Mouse (Mus musculus) spleen, adult 2 months (tissue): ENCODE data around the gene Pla2g1b.

ENCODE experiments used
- CTCF ChIP-seq: fragments of 200-500 bp; IDR thresholded peaks from 2 replicates; pipeline ENCODE4 v1.5.1; 2011; ENCODE audit warnings: mild to moderate bottlenecking, inconsistent platforms; ENCODE audit not compliant: insufficient read depth, insufficient read length, insufficient replicate concordance; ENCODE audit errors: extremely low read depth
- POLR2A ChIP-seq: fragments of 200-500 bp; IDR thresholded peaks from 2 replicates; pipeline ENCODE4 v1.6.1; 2011; ENCODE audit warnings: low read depth, low read length, inconsistent platforms

DNA sequence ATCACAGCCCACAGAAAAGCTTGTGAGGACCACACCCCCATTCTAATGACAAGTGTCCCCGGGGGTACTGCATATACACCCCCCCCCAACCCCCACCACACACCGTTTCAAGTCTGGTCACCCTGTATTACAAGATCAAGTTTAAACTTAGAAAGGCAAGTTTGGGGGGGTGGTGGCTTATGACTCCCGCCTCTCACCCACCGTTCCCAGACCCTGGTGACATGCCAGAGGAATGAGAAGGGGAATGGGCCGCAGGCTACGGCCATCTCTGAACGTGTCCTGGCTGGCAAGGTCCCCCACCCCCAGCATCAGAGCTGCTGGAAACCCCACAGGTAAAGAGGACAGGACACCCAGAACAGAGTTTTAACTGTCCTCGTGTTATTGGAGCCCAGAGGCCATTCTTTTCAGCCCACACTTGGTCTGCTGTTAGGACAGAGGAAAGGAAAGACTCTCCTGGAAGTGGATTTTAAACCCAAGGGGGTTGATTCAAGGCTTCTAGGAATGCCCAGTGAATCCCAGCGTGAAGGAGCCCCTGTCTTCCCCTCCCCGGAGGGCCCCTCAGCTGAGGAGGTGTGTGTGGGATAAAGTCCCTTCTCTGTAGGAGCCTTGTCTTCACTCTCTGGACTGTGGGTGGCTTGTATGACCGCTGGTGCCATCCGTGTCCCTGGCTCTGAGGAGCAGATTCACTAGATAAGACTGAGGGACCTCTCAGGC lies 41.4 kb downstream of the Pla2g1b start:
- TF ChIP-seq CTCF = no peak
- TF ChIP-seq POLR2A = no peak
